Mouse (Mus musculus): ENCODE results near the gene Sfxn5.

DNA sequence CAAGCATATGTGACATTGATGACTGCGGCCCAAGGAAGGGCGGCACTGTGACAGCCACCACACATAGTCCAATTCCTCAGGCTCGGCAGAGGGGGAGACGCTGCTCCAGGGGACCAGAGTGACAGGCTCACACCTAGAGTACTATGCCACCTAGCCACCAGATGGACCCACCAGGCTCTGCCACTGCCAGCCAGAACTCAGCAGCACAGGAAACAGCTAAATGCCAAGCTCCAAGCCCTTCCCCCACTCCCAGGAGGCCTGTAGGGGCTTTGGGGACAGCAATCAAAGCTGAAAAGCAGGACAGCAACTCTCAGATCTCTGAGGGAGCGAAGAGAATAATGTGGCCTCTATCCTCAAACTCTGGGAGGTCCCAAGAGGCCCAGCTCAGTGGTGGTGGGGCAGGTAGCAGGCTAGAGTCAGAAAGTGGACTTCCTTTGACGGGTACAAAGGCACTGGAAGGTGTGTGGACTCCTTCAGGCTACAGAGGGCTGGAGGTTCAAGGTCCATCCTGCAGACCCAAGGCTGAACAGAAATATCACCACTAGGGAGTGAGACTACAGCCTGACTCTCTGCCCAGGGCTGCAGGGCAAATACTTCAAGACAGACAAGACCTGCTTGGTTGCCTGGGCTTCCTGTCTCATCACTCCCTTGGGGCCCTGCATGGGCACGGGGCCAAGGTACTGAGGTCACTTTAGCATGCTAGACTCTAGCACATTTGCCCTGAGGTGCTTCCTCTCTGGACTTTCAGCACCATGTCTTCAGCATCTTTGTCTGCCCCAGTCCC, 37.6 kb downstream of the Sfxn5 start:
- TF ChIP-seq CTCF (conservative IDR thresholded peaks at IDR 0.05; ENCODE audit: insufficient read depth, insufficient read length, low read depth, low read length) (no peak; the same call in 1 of the 2 replicates), POLR2A (IDR thresholded peaks at IDR 0.05; ENCODE audit: low read depth, low read length) (no peak)
